Mouse (Mus musculus): ENCODE data around the gene Pdik1l. TPM values are rescaled to one million over a fixed set of nuclear protein-coding genes. Genes with fewer than 3 reads are reported as not detected.
A peak's percentile ranks its signal among the peaks of the same experiment; 100 is the strongest.

Pdik1l gene
- polyA plus RNA-seq (2015; fragmentation: Nextera tagmentation; extraction: Ambion mirVana), result 15.7 and 17.9 TPM in 2 replicates

DNA sequence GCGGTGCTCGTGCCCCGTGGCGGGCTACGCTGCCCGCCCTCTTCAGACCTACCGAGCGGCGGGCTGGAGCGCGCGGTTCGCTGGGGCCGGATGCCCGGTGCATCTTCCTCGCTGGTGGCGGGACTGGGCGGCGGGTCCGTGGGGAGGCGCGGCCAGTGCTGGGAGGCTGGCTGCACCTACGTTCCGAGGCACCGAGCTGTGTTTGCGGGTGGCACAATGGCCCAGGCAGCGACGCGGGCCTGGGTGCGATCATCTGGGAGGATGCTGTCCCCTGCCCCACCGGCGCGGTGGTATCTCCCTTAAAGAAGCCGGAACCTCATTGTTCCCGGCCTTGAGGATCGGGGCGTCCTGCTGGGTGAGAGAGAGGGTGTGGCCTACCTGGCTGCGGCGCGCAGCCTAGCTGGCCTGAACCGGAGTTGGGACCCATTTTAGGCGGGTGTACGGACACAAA, at the start of gene Pdik1l:
TSS of gene Pdik1l (minus strand) at position 321 of the 451 bp plus-strand sequence.
- peaks cover 13% of the 10 kb centered on the region for H3K4me1 ChIP-seq (replicated peaks)

DNA sequence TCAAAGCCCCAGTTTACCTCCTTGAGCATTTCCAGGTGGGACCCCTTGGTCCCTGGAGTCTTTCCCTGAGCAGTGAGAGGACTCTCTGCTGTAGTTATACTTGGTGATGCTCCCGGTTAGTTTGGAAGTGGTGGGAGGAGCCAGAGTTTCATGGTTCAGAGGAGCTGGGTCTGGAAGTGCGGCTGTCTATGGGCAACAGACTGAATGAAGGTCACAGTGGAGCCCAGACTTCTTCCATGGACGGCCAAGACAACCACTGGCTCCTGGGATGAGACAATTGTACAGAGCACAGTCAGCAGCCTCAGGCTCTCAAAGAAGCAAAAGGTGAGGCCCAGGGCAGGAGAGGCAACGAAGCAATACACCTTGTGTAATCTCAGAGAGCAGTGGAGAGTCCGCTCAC, 42.6 kb upstream of the Pdik1l start:
- H3K9me3 ChIP-seq, result no peaks in the 10 kb centered on the region
- H3K4me1 ChIP-seq (replicated peaks), result peaks cover 3% of the 10 kb centered on the region; the same call in 1 of the 2 replicates
- no peak for ATAC-seq
- no peaks in the 10 kb centered on the region for H3K27me3 ChIP-seq (replicated peaks)
- H3K9ac ChIP-seq, result no peak overlapping the region
- no peak overlapping the region for H3K27ac ChIP-seq
- no peak overlapping the region for H3K4me2 ChIP-seq (replicated peaks)
- H3K36me3 ChIP-seq, result no peaks in the 10 kb centered on the region
- WGBS, result 60% methylated on average over 5 of the region's 5 CpGs
- H3K4me3 ChIP-seq (replicated peaks), result no peak overlapping the region

More for the DNA sequence above, at the start of gene Pdik1l:
- under 1% methylated on average over 43 of the region's 43 CpGs for WGBS
- peak within 1 kb of the TSS; percentile 69 for H3K4me2 ChIP-seq (replicated peaks)
- H3K9ac ChIP-seq, result peak within 1 kb of the TSS; percentile 99
- no peaks in the 10 kb centered on the region for H3K9me3 ChIP-seq
- peak within 1 kb of the TSS; percentile 100 for H3K27ac ChIP-seq
- peaks cover 2% of the 10 kb centered on the region; the same call in 1 of the 2 replicates for H3K36me3 ChIP-seq
- peak; percentile 82 for ATAC-seq
- no peaks in the 10 kb centered on the region for H3K27me3 ChIP-seq (replicated peaks)
- peak within 1 kb of the TSS; percentile 98 for H3K4me3 ChIP-seq (replicated peaks)

DNA sequence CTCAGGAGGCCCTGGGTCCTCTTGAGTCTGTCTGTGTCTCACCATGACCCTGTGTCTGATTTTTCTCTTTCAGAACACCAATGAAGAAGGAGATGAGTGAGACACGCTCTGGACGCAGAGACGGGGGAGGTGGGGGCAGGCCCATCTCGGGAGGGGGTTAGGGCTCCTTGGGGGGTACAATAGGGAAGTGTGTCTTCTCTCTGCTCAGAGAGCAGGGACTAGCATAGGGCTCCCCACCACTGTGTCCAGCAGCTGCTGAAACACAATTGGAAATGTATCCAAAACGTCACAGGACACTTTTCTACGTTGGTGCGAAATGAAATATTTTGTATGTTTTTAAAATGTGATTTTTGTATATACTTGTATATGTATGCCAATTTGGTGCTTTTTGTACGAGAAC, 41.1 kb upstream of the Pdik1l start:
- Histone ChIP-seq H3K27me3 (replicated peaks) (no peaks in the 10 kb centered on the region), H3K4me2 (replicated peaks) (no peak overlapping the region), H3K9me3 (no peaks in the 10 kb centered on the region), H3K4me3 (replicated peaks) (no peak overlapping the region), H3K27ac (no peak overlapping the region), H3K4me1 (replicated peaks) (peaks cover 3% of the 10 kb centered on the region; the same call in 1 of the 2 replicates), H3K36me3 (no peaks in the 10 kb centered on the region), H3K9ac (no peak overlapping the region)
- no peak for ATAC-seq
- 83% methylated on average over 8 of the region's 8 CpGs for WGBS

GRCm38 (mm10) chr4:134328151-134328550, 40.5 kb upstream of the Pdik1l start:
- no peaks in the 10 kb centered on the region for H3K9me3 ChIP-seq
- peaks cover 3% of the 10 kb centered on the region; the same call in 1 of the 2 replicates for H3K4me1 ChIP-seq (replicated peaks)
- WGBS, result 57% methylated on average over 8 of the region's 8 CpGs
- ATAC-seq, result no peak
- no peak overlapping the region for H3K4me3 ChIP-seq (replicated peaks)
- no peaks in the 10 kb centered on the region for H3K27me3 ChIP-seq (replicated peaks)
- no peak overlapping the region for H3K9ac ChIP-seq
- H3K27ac ChIP-seq, result no peak overlapping the region
- H3K4me2 ChIP-seq (replicated peaks), result 0 out of 2 replicates have a peak overlapping the region, but pooled peaks have one; percentile 9
- no peaks in the 10 kb centered on the region for H3K36me3 ChIP-seq

- H3K36me3 ChIP-seq, result no peaks in the 10 kb centered on the region
- no peaks in the 10 kb centered on the region for H3K9me3 ChIP-seq
- no peak overlapping the region for H3K4me3 ChIP-seq (replicated peaks)
- ATAC-seq, result peak; percentile 85
- peak overlapping the region; percentile 0; the same call in 1 of the 2 replicates for H3K27ac ChIP-seq
- no peak overlapping the region for H3K4me2 ChIP-seq (replicated peaks)
- no peaks in the 10 kb centered on the region for H3K27me3 ChIP-seq (replicated peaks)
- H3K4me1 ChIP-seq (replicated peaks), result peaks cover 3% of the 10 kb centered on the region; the same call in 1 of the 2 replicates
- no peak overlapping the region for H3K9ac ChIP-seq
- WGBS, result 56% methylated on average over 5 of the region's 5 CpGs
These were observed 39.3 kb upstream of the Pdik1l start for GRCm38 (mm10) chr4:134326859-134327530.

- Histone ChIP-seq H3K36me3 (no peaks in the 10 kb centered on the region), H3K4me1 (replicated peaks) (peaks cover 3% of the 10 kb centered on the region; the same call in 1 of the 2 replicates)
These were observed 37.0 kb upstream of the Pdik1l start for GRCm38 (mm10) chr4:134324655-134325054.

GRCm38 (mm10) chr4:134321524-134321923, 33.8 kb upstream of the Pdik1l start:
- ATAC-seq, result no peak
- H3K4me1 ChIP-seq (replicated peaks), result no peaks in the 10 kb centered on the region
- H3K36me3 ChIP-seq, result no peaks in the 10 kb centered on the region
- H3K9ac ChIP-seq, result no peak overlapping the region
- WGBS, result 54% methylated on average over 3 of the region's 3 CpGs
- H3K27me3 ChIP-seq (replicated peaks), result no peaks in the 10 kb centered on the region
- H3K9me3 ChIP-seq, result no peaks in the 10 kb centered on the region
- no peak overlapping the region for H3K4me3 ChIP-seq (replicated peaks)
- no peak overlapping the region for H3K27ac ChIP-seq
- no peak overlapping the region for H3K4me2 ChIP-seq (replicated peaks)

More at GRCm38 (mm10) chr4:134324655-134325054, 37.0 kb upstream of the Pdik1l start:
- Histone ChIP-seq H3K27ac (no peak overlapping the region), H3K4me2 (replicated peaks) (no peak overlapping the region), H3K4me3 (replicated peaks) (no peak overlapping the region), H3K9ac (no peak overlapping the region), H3K9me3 (no peaks in the 10 kb centered on the region), H3K27me3 (replicated peaks) (no peaks in the 10 kb centered on the region)
- no peak for ATAC-seq
- WGBS, result 45% methylated on average over 5 of the region's 5 CpGs

GRCm38 (mm10) chr4:134319674-134320073, 32.0 kb upstream of the Pdik1l start:
- Histone ChIP-seq H3K9me3 (no peaks in the 10 kb centered on the region), H3K4me2 (replicated peaks) (no peak overlapping the region), H3K36me3 (no peaks in the 10 kb centered on the region), H3K27me3 (replicated peaks) (no peaks in the 10 kb centered on the region), H3K4me1 (replicated peaks) (no peaks in the 10 kb centered on the region), H3K4me3 (replicated peaks) (no peak overlapping the region), H3K27ac (no peak overlapping the region), H3K9ac (no peak overlapping the region)
- ATAC-seq, result no peak
- 73% methylated on average over 5 of the region's 5 CpGs for WGBS

DNA sequence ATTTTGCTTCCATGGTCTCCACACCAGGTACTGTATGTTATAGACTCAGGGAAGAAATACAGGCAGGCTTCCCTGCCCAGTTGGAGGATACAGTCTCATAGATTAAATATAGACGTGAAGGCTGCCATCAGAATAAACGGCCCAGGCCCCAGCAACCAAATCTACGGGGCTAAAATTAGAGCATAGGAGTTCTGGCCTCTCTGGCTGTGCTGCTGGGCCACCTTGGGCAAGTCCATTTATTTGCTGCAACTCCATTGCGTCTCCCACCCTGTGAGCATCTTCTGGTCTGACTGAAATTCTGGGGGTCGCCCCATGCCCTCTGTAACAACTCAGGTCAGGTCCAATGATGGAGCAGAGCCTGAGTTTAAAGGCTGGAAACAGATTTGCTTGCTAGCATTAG, 31.4 kb upstream of the Pdik1l start:
- whole genome bisulfite sequencing, result 80% methylated on average over 5 of the region's 5 CpGs
- Histone ChIP-seq H3K27ac (no peak overlapping the region), H3K9ac (no peak overlapping the region), H3K27me3 (replicated peaks) (no peaks in the 10 kb centered on the region), H3K9me3 (no peaks in the 10 kb centered on the region), H3K4me2 (replicated peaks) (no peak overlapping the region), H3K4me1 (replicated peaks) (no peaks in the 10 kb centered on the region), H3K4me3 (replicated peaks) (no peak overlapping the region), H3K36me3 (no peaks in the 10 kb centered on the region)
- ATAC-seq, result no peak

DNA sequence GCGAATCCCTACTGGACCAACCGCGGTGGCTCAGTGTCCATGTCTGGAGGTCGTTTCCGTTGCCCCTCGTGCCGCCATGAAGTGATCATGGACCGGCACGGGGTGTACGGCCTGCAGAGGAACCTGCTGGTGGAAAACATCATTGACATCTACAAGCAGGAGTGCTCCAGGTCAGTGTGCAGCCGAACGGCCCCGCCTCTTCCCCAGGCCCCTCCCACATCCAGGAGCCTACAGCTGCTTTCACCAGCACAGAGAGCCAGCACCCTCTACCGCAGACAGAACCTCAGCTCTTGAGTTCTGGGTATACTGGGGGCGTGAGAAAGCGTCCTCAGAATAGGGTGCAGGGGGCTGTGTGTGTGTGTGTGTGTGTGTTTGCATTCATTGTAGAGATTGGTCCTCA, 28.7 kb upstream of the Pdik1l start:
- ATAC-seq, result peak; percentile 69
- Histone ChIP-seq H3K9me3 (no peaks in the 10 kb centered on the region), H3K36me3 (no peaks in the 10 kb centered on the region), H3K4me2 (replicated peaks) (no peak overlapping the region), H3K4me3 (replicated peaks) (no peak overlapping the region), H3K27ac (no peak overlapping the region), H3K4me1 (replicated peaks) (no peaks in the 10 kb centered on the region), H3K9ac (no peak overlapping the region), H3K27me3 (replicated peaks) (no peaks in the 10 kb centered on the region)
- WGBS, result 54% methylated on average over 16 of the region's 16 CpGs

DNA sequence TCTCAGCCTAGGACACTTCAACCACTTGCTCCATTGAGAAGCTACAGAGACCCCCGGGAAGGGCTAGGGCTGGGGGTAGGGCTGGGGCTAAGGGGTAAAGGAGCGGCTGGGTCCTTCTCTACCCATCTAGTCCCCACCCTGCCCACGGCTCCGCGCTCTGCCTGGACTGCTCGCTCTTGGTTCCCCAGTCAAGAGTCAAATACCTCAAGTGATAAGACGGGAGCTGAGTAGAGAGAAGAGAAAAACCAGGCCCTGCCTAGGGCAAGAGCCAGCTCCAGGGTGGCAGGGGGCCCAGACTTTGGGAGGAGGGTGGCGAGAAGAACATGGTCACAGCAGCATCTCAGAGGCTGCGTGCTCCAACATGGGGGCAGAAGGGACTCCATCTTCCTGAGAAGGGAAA, 27.8 kb upstream of the Pdik1l start:
- Histone ChIP-seq H3K4me3 (replicated peaks) (no peak overlapping the region), H3K4me1 (replicated peaks) (no peaks in the 10 kb centered on the region), H3K9me3 (no peaks in the 10 kb centered on the region), H3K9ac (no peak overlapping the region), H3K4me2 (replicated peaks) (no peak overlapping the region), H3K27me3 (replicated peaks) (no peaks in the 10 kb centered on the region), H3K27ac (no peak overlapping the region), H3K36me3 (no peaks in the 10 kb centered on the region)
- WGBS, result 65% methylated on average over 9 of the region's 9 CpGs
- no peak for ATAC-seq

GRCm38 (mm10) chr4:134314876-134315275, 27.2 kb upstream of the Pdik1l start, which contains the start of gene Trim63:
Gene Trim63 (plus strand): TSS chr4:134315120.
- no peak within 1 kb of the TSS for H3K4me3 ChIP-seq (replicated peaks)

More at GRCm38 (mm10) chr4:134314876-134315275, 27.2 kb upstream of the Pdik1l start, which contains the start of gene Trim63:
- Histone ChIP-seq H3K27me3 (replicated peaks) (no peaks in the 10 kb centered on the region), H3K4me1 (replicated peaks) (no peaks in the 10 kb centered on the region), H3K27ac (no peak within 1 kb of the TSS), H3K4me2 (replicated peaks) (no peak within 1 kb of the TSS), H3K9me3 (no peaks in the 10 kb centered on the region), H3K9ac (no peak within 1 kb of the TSS), H3K36me3 (no peaks in the 10 kb centered on the region)
- WGBS, result 30% methylated on average over 11 of the region's 11 CpGs
- no peak for ATAC-seq

Data from intestine, embryonic 15.5 days (tissue).